Comparison of ENCODE assay signal across 8 mouse cellular contexts in genomic region chr17:21963302-21963701, GRCm38 (mm10). TPM values are rescaled to one million over a fixed set of nuclear protein-coding genes. Genes with fewer than 3 reads are reported as not detected.
DNase-seq lines count a peak whose midpoint lies in the region; ATAC-seq and TF ChIP-seq lines count a peak whose summit lies in the region.

No protein-coding gene starts in this region.

- H3K36me3 ChIP-seq in heart, embryonic 12.5 days, result peaks cover 8% of the 10 kb centered on the region
- peaks cover 0 to 7% of the 10 kb centered on the region in 2 experiments for H3K36me3 ChIP-seq in CH12.LX (replicated peaks in 1 of 2; ENCODE audit: control insufficient read depth in 1 of 2, insufficient read depth in 1 of 2, low read length in 1 of 2)
- peaks cover 6% of the 10 kb centered on the region for H3K36me3 ChIP-seq in forebrain, embryonic 16.5 days (ENCODE audit: control insufficient read depth, insufficient read depth)
- peaks cover 15% of the 10 kb centered on the region for H3K36me3 ChIP-seq in midbrain, embryonic 10.5 days

- whole genome bisulfite sequencing in heart, embryonic 12.5 days, result 50% methylated on average over 4 of the region's 4 CpGs
- WGBS in forebrain, embryonic 16.5 days, result 51% methylated on average over 4 of the region's 4 CpGs
- WGBS in midbrain, embryonic 10.5 days, result 69% methylated on average over 4 of the region's 4 CpGs

- H3K27me3 ChIP-seq in heart, embryonic 12.5 days (replicated peaks), result no peaks in the 10 kb centered on the region
- H3K27me3 ChIP-seq in CH12.LX (replicated peaks), result no peaks in the 10 kb centered on the region
- no peaks in the 10 kb centered on the region for H3K27me3 ChIP-seq in forebrain, embryonic 16.5 days (replicated peaks; ENCODE audit: control insufficient read depth, insufficient read depth, low read length)
- no peaks in the 10 kb centered on the region for H3K27me3 ChIP-seq in midbrain, embryonic 10.5 days (ENCODE audit: low read depth, poor library complexity, severe bottlenecking)

- no peak for DNase-seq in heart, adult 8-10 months (ENCODE audit: low spot score)
- peak; percentile 1 for DNase-seq in CH12.LX (ENCODE audit: extremely low read depth)
- DNase-seq in midbrain, embryonic 10.5 days (ENCODE audit: low spot score), result no peak
- no peak for DNase-seq in frontal cortex, postnatal 10 days (ENCODE audit: low spot score in 2 of 2)
- no peak for DNase-seq in right cerebral cortex, postnatal 4 days

- TF ChIP-seq CTCF in CH12.LX (conservative IDR thresholded peaks at IDR 0.05 in 1 of 2, IDR thresholded peaks at IDR 0.05 in 1 of 2; ENCODE audit: low read depth in 2 of 2, low read length in 2 of 2), result no peak

- dilution Hi-C loops in CH12.LX (cut with MboI; ENCODE audit: extremely low pct_ligation_motif_present, extremely low pct_unique_long_range_greater_than_20kb, low sequenced_read_pairs), result no loop called here

- H3K9me3 ChIP-seq in heart, embryonic 12.5 days (replicated peaks), result no peaks in the 10 kb centered on the region
- H3K9me3 ChIP-seq in CH12.LX (replicated peaks; ENCODE audit: low read length), result no peaks in the 10 kb centered on the region
- peaks cover 5% of the 10 kb centered on the region; the same call in 1 of the 2 replicates for H3K9me3 ChIP-seq in forebrain, embryonic 16.5 days (ENCODE audit: control insufficient read depth, low read length)
- H3K9me3 ChIP-seq in midbrain, embryonic 10.5 days (replicated peaks), result peaks cover 9% of the 10 kb centered on the region

- peaks cover 26% of the 10 kb centered on the region for H3K79me2 ChIP-seq in CH12.LX (replicated peaks; ENCODE audit: control insufficient read depth, extremely low read depth, insufficient read depth, poor library complexity, severe bottlenecking)

- in situ Hi-C loops in CH12.LX (cut with MboI; ENCODE audit: low pct_ligation_motif_present, low pct_unique_long_range_greater_than_20kb, low sequenced_read_pairs), result no loop called here

- peaks cover 10% of the 10 kb centered on the region for H3K4me1 ChIP-seq in heart, embryonic 12.5 days (replicated peaks)
- H3K4me1 ChIP-seq in CH12.LX (ENCODE audit: control insufficient read depth in 1 of 2, insufficient read depth in 2 of 2), result peaks cover 0 to 25% of the 10 kb centered on the region in 2 experiments; a peak in 2 of 4 replicates
- H3K4me1 ChIP-seq in forebrain, embryonic 16.5 days (replicated peaks; ENCODE audit: control insufficient read depth, insufficient read depth, low read length), result peaks cover 12% of the 10 kb centered on the region
- H3K4me1 ChIP-seq in midbrain, embryonic 10.5 days, result peaks cover 15% of the 10 kb centered on the region

- no peak for TF ChIP-seq EP300 in CH12.LX (IDR thresholded peaks at IDR 0.05; ENCODE audit: low read length)

- no peak for ATAC-seq in heart, embryonic 12.5 days (ENCODE audit: insufficient number of reproducible peaks, low FRiP score)
- no peak for ATAC-seq in forebrain, embryonic 16.5 days
- ATAC-seq in cerebellum, adult (ENCODE audit: insufficient number of reproducible peaks, low FRiP score, low TSS enrichment), result no peak

- H3K4me3 ChIP-seq in heart, embryonic 12.5 days, result peak overlapping the region; percentile 40
- H3K4me3 ChIP-seq in CH12.LX (replicated peaks in 1 of 3; ENCODE audit: low read depth in 2 of 3, low read length in 2 of 3, poor library complexity in 1 of 3), result peak overlapping the region; percentile 45 to 97 (median 53)
- H3K4me3 ChIP-seq in forebrain, embryonic 16.5 days (replicated peaks; ENCODE audit: low read length), result peak overlapping the region; percentile 39
- peak overlapping the region; percentile 69 for H3K4me3 ChIP-seq in midbrain, embryonic 10.5 days

- TF ChIP-seq POLR2A in CH12.LX (IDR thresholded peaks at IDR 0.05; ENCODE audit: low read depth, low read length), result no peak

- no peak overlapping the region for H3K27ac ChIP-seq in heart, embryonic 12.5 days (ENCODE audit: poor library complexity, severe bottlenecking)
- no peak overlapping the region for H3K27ac ChIP-seq in CH12.LX (ENCODE audit: insufficient read depth, low read depth)
- no peak overlapping the region for H3K27ac ChIP-seq in forebrain, embryonic 16.5 days (ENCODE audit: low read length)
- H3K27ac ChIP-seq in midbrain, embryonic 10.5 days (replicated peaks), result peak overlapping the region; percentile 88; the same call in 1 of the 2 replicates

- H3K4me2 ChIP-seq in heart, embryonic 12.5 days, result peak overlapping the region; percentile 46; the same call in 1 of the 2 replicates
- peak overlapping the region; percentile 75 for H3K4me2 ChIP-seq in CH12.LX (ENCODE audit: insufficient read depth, low read depth, poor library complexity, severe bottlenecking)
- peak overlapping the region; percentile 59 for H3K4me2 ChIP-seq in forebrain, embryonic 16.5 days (ENCODE audit: low read length)

- no peak overlapping the region for H3K9ac ChIP-seq in heart, embryonic 12.5 days
- peak overlapping the region; percentile 73 for H3K9ac ChIP-seq in CH12.LX (ENCODE audit: insufficient read depth, low read depth)
- H3K9ac ChIP-seq in forebrain, embryonic 16.5 days (replicated peaks; ENCODE audit: low read depth, low read length), result no peak overlapping the region

- no peak for TF ChIP-seq RAD21 in CH12.LX (IDR thresholded peaks at IDR 0.05; ENCODE audit: low read depth, low read length)

TF ChIP-seq in CH12.LX, 34 proteins besides CTCF, POLR2A, EP300 and RAD21:
- TF ChIP-seq ZNF384 (IDR thresholded peaks at IDR 0.05; ENCODE audit: low read depth, low read length) (peak; percentile 85), MAZ (IDR thresholded peaks at IDR 0.05; ENCODE audit: low read depth, low read length) (no peak)

RNA-seq across cellular contexts. Expression of gene Zfp943, which starts 0.9 kb away (rescaled TPM):
- polyA plus RNA-seq in heart, embryonic 12.5 days (2016; fragmentation: Nextera tagmentation; extraction: Ambion mirVana), result 15.4 and 16.2 TPM in 2 replicates
- 10 to 100 TPM; 17.1 to 21.9 (median 19.1) TPM for total RNA-seq in heart, adult 8-10 months (2022)
- total RNA-seq in CH12.LX (2012; rRNA removed) (3.3 and 3.9 TPM in 2 replicates), CH12.LX (2014; rRNA removed) (11.7 and 11.9 TPM in 2 replicates)
- polyA plus RNA-seq in CH12.LX (2012; ENCODE audit: insufficient read length, low read depth), result 4.4 and 5.0 TPM in 2 replicates
- 23.3 and 26.9 TPM in 2 replicates for polyA plus RNA-seq in forebrain, embryonic 16.5 days (2015; fragmentation: Nextera tagmentation; extraction: Ambion mirVana)
- 14.8 and 16.9 TPM in 2 replicates for polyA plus RNA-seq in midbrain, embryonic 10.5 days (2016; fragmentation: Nextera tagmentation; extraction: Ambion mirVana)

RNA-seq across cellular contexts. Expression of gene Zfp942, which starts 1.0 kb away (rescaled TPM):
- 15.2 and 15.5 TPM in 2 replicates for polyA plus RNA-seq in heart, embryonic 12.5 days (2016; fragmentation: Nextera tagmentation; extraction: Ambion mirVana)
- total RNA-seq in heart, adult 8-10 months (2022), result 1 to 10 TPM; 5.0 to 6.3 (median 5.6) TPM
- 4.0 and 4.6 TPM in 2 replicates for total RNA-seq in CH12.LX (2012; rRNA removed)
- total RNA-seq in CH12.LX (2014; rRNA removed), result 10.8 and 12.7 TPM in 2 replicates
- 4.2 and 5.1 TPM in 2 replicates for polyA plus RNA-seq in CH12.LX (2012; ENCODE audit: insufficient read length, low read depth)
- 27.1 and 27.5 TPM in 2 replicates for polyA plus RNA-seq in forebrain, embryonic 16.5 days (2015; fragmentation: Nextera tagmentation; extraction: Ambion mirVana)
- polyA plus RNA-seq in midbrain, embryonic 10.5 days (2016; fragmentation: Nextera tagmentation; extraction: Ambion mirVana), result 22.0 and 22.2 TPM in 2 replicates

RNA-seq across cellular contexts. Expression of gene Zfp995, which starts 53.6 kb away (rescaled TPM):
- 4.0 and 5.2 TPM in 2 replicates for polyA plus RNA-seq in heart, embryonic 12.5 days (2016; fragmentation: Nextera tagmentation; extraction: Ambion mirVana)
- 1 to 10 TPM in 2 of 4 experiments, under 1 TPM in 2; 0.40 to 1.5 (median 1.2) TPM for total RNA-seq in heart, adult 8-10 months (2022)
- total RNA-seq in CH12.LX (2012; rRNA removed), result not detected in 2 replicates
- total RNA-seq in CH12.LX (2014; rRNA removed), result not detected in 2 replicates
- 1.0 and 1.5 TPM in 2 replicates for polyA plus RNA-seq in CH12.LX (2012; ENCODE audit: insufficient read length, low read depth)
- polyA plus RNA-seq in forebrain, embryonic 16.5 days (2015; fragmentation: Nextera tagmentation; extraction: Ambion mirVana), result 15.0 and 15.6 TPM in 2 replicates
- polyA plus RNA-seq in midbrain, embryonic 10.5 days (2016; fragmentation: Nextera tagmentation; extraction: Ambion mirVana), result 6.6 and 8.1 TPM in 2 replicates
